Mouse (Mus musculus) thymus, adult 2 months (tissue): ENCODE data around the gene Prkg1. TPM values are rescaled to one million over a fixed set of nuclear protein-coding genes. Genes with fewer than 3 reads are reported as not detected.

ENCODE experiments used
- DNase-seq: peaks from one replicate; pipeline ENCODE4 v3.0.0; 2021
- H3K27ac ChIP-seq: fragments of 200-500 bp; 2 replicates; pipeline ENCODE4 v1.5.1; 2012; ENCODE audit warnings: low read length, control low read depth; ENCODE audit not compliant: control insufficient read depth, insufficient read depth
- H3K27me3 ChIP-seq: fragments of 200-500 bp; 2 replicates; pipeline ENCODE4 v1.6.1; 2012; ENCODE audit warnings: mild to moderate bottlenecking, low read length, moderate library complexity, mixed read lengths; ENCODE audit not compliant: control insufficient read depth, insufficient read depth
- H3K36me3 ChIP-seq: fragments of 200-500 bp; 2 replicates; pipeline ENCODE4 v1.6.1; 2012; ENCODE audit warnings: mild to moderate bottlenecking, low read length, moderate library complexity; ENCODE audit not compliant: control insufficient read depth, insufficient read depth
- H3K4me1 ChIP-seq: fragments of 200-500 bp; replicated peaks from 2 replicates; pipeline ENCODE4 v1.6.1; 2012; ENCODE audit warnings: low read length; ENCODE audit not compliant: control insufficient read depth, insufficient read depth
- H3K4me3 ChIP-seq: fragments of 200-500 bp; 2 replicates; pipeline ENCODE4 v1.5.1; 2012; ENCODE audit warnings: mild to moderate bottlenecking, low read length, control low read depth, moderate library complexity; ENCODE audit not compliant: control insufficient read depth, insufficient read depth
- CTCF ChIP-seq: fragments of 200-500 bp; IDR thresholded peaks from 2 replicates; pipeline ENCODE4 v1.5.1; 2012; ENCODE audit warnings: mild to moderate bottlenecking, control low read depth, low read length, moderate library complexity, borderline replicate concordance; ENCODE audit not compliant: control insufficient read depth, poor library complexity, insufficient read depth; ENCODE audit errors: extremely low read depth
- POLR2A ChIP-seq: fragments of 200-500 bp; IDR thresholded peaks from 2 replicates; pipeline ENCODE4 v1.6.1; 2012; ENCODE audit warnings: mild to moderate bottlenecking, low read length, control low read depth, moderate library complexity; ENCODE audit not compliant: control insufficient read depth, poor library complexity, insufficient read depth; ENCODE audit errors: extremely low read depth
- WGBS: fragments of 180-500 bp; shearing (Covaris S2); methylation state at CpG from one replicate; pipeline ENCODE4 v1.1.7; 2018; 5-methylcytosine and 5-hydroxymethylcytosine counted together
- polyA plus RNA-seq: library from polyadenylated mRNA; depleted of rRNA; stranded (reverse); fragments of >200 nt; gene quantifications from 2 replicates; pipeline ENCODE4 v1.2.3, GENCODE M21; 2012

Prkg1 gene
- polyA plus RNA-seq, 1 experiment = 0.26 TPM

DNA sequence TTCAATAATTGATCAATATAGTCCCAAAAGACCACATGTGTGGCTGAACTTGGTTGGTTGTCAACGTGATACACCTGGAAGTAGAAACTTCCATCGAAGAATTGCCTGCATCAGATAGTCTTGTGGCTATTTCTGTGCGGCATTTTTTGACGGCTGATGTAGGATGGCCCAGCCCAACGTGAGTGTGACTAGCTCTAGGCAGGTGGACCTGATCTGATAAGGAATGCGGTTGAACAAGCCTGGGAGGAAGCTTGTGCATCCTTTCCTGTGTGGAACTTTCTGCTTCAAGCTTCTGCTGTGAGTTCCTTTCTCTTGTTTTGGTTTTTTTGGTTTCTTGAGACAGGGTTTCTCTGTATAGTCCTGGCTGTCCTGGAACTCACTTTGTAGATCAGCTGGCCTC lies 660.1 kb downstream of the Prkg1 start:
- WGBS = 69% methylated on average over 6 of the region's 6 CpGs
- no peak overlapping the region for H3K27ac ChIP-seq
- no peaks in the 10 kb centered on the region for H3K4me1 ChIP-seq
- TF ChIP-seq POLR2A (no peak), CTCF (no peak)
- DNase-seq = no peak
- no peaks in the 10 kb centered on the region for H3K27me3 ChIP-seq
- H3K36me3 ChIP-seq = no peaks in the 10 kb centered on the region
- no peak overlapping the region for H3K4me3 ChIP-seq

- WGBS = 95% methylated on average over 3 of the region's 3 CpGs
- DNase-seq = no peak
- no peaks in the 10 kb centered on the region for H3K36me3 ChIP-seq
These were observed 665.5 kb downstream of the Prkg1 start for GRCm38 (mm10) chr19:31099369-31099768.

GRCm38 (mm10) chr19:31097857-31098256 lies 667.0 kb downstream of the Prkg1 start:
- no peak for DNase-seq
- Histone ChIP-seq H3K4me3 (no peak overlapping the region), H3K27me3 (no peaks in the 10 kb centered on the region), H3K36me3 (no peaks in the 10 kb centered on the region), H3K27ac (no peak overlapping the region), H3K4me1 (no peaks in the 10 kb centered on the region)
- 96% methylated on average over 3 of the region's 3 CpGs for WGBS
- TF ChIP-seq CTCF = no peak
- TF ChIP-seq POLR2A = no peak

More at GRCm38 (mm10) chr19:31099369-31099768, 665.5 kb downstream of the Prkg1 start:
- TF ChIP-seq CTCF (no peak), POLR2A (no peak)
- Histone ChIP-seq H3K4me1 (no peaks in the 10 kb centered on the region), H3K27ac (no peak overlapping the region), H3K4me3 (no peak overlapping the region), H3K27me3 (no peaks in the 10 kb centered on the region)

- Histone ChIP-seq H3K27ac (no peak overlapping the region), H3K27me3 (no peaks in the 10 kb centered on the region), H3K4me1 (peaks cover 18% of the 10 kb centered on the region), H3K36me3 (no peaks in the 10 kb centered on the region), H3K4me3 (peak overlapping the region; percentile 67)
- peak; percentile 10 for DNase-seq
- WGBS = 99% methylated on average over 8 of the region's 8 CpGs
- TF ChIP-seq POLR2A (no peak), CTCF (no peak)
These were observed 681.1 kb downstream of the Prkg1 start for GRCm38 (mm10) chr19:31083761-31084160.

GRCm38 (mm10) chr19:31082662-31083429 lies 682.0 kb downstream of the Prkg1 start, which contains the start of gene Cstf2t:
Gene Cstf2t (plus strand): TSS chr19:31082837.
- Histone ChIP-seq H3K27ac (peak within 1 kb of the TSS; percentile 50; the same call in 1 of the 2 replicates), H3K4me3 (peak within 1 kb of the TSS; percentile 67), H3K27me3 (no peaks in the 10 kb centered on the region), H3K4me1 (peaks cover 18% of the 10 kb centered on the region), H3K36me3 (no peaks in the 10 kb centered on the region)
- WGBS = 4% methylated on average over 56 of the region's 56 CpGs
- DNase-seq = peak; percentile 99
- TF ChIP-seq POLR2A (peak; percentile 71), CTCF (no peak)

GRCm38 (mm10) chr19:31082226-31082625 lies 682.6 kb downstream of the Prkg1 start:
- H3K27me3 ChIP-seq = no peaks in the 10 kb centered on the region
- no peak for DNase-seq
- H3K4me1 ChIP-seq = peaks cover 18% of the 10 kb centered on the region
- peak overlapping the region; percentile 50; the same call in 1 of the 2 replicates for H3K27ac ChIP-seq
- TF ChIP-seq CTCF (no peak), POLR2A (no peak)
- H3K4me3 ChIP-seq = peak overlapping the region; percentile 67
- 19% methylated on average over 7 of the region's 7 CpGs for WGBS
- no peaks in the 10 kb centered on the region for H3K36me3 ChIP-seq
